Mouse (Mus musculus): ENCODE measurements around the gene Cklf.

- TF ChIP-seq CTCF (IDR thresholded peaks at IDR 0.05; ENCODE audit: low read depth) (peak; percentile 54), EP300 (IDR thresholded peaks at IDR 0.05; ENCODE audit: low read depth) (no peak)
These were observed 16.1 kb upstream of the Cklf start for GRCm38 (mm10) chr8:104234573-104234972.

Data from liver, postnatal 0 days (tissue).